In genomic region chr5:107548444-107548843, GRCm38 (mm10) we compare ENCODE assay signal across 25 mouse cellular contexts. TPM values are rescaled to one million over a fixed set of nuclear protein-coding genes. Genes with fewer than 3 reads are reported as not detected.
DNase-seq lines count a peak whose midpoint lies in the region; ATAC-seq and TF ChIP-seq lines count a peak whose summit lies in the region.
"Had no signal": no experiment of that assay in that cellular context is flagged by ENCODE, and none has a peak within 500 bp of the region (broad histone marks: within the 10 kb centered on the region; RNA-seq: fewer than 3 reads in every experiment).

No protein-coding gene starts in this region.

- H3K9ac ChIP-seq in liver, embryonic 12.5 days: peak overlapping the region; percentile 44; the same call in 1 of the 2 replicates
- H3K9ac ChIP-seq in liver, embryonic 11.5 days (ENCODE audit: low read depth, low read length): no peak overlapping the region
- no peak overlapping the region; the same call in 1 of the 2 replicates for H3K9ac ChIP-seq in liver, embryonic 14.5 days (replicated peaks)
- no peak overlapping the region for H3K9ac ChIP-seq in forebrain, embryonic 16.5 days (replicated peaks; ENCODE audit: low read depth, low read length)
- H3K9ac ChIP-seq: embryonic facial prominence, embryonic 12.5 days; forebrain, embryonic 13.5 days; hindbrain, embryonic 12.5 days had no signal

- TF ChIP-seq CTCF in liver, embryonic 14.5 days (IDR thresholded peaks at IDR 0.05; ENCODE audit: low read depth): no peak

- H3K36me3 ChIP-seq in liver, embryonic 12.5 days: peaks cover 18% of the 10 kb centered on the region
- H3K36me3 ChIP-seq in liver, embryonic 11.5 days (ENCODE audit: control insufficient read depth, insufficient read depth, low read length): peaks cover 5% of the 10 kb centered on the region
- H3K36me3 ChIP-seq in liver, embryonic 14.5 days (replicated peaks; ENCODE audit: control insufficient read depth, insufficient read depth, low read depth): no peaks in the 10 kb centered on the region
- H3K36me3 ChIP-seq in forebrain, embryonic 16.5 days (ENCODE audit: control insufficient read depth, insufficient read depth): no peaks in the 10 kb centered on the region

- H3K27me3 ChIP-seq in liver, embryonic 12.5 days (replicated peaks): no peaks in the 10 kb centered on the region
- no peaks in the 10 kb centered on the region for H3K27me3 ChIP-seq in liver, embryonic 11.5 days (replicated peaks; ENCODE audit: control insufficient read depth, insufficient read depth, low read length)
- no peaks in the 10 kb centered on the region; the same call in 1 of the 2 replicates for H3K27me3 ChIP-seq in liver, embryonic 14.5 days (ENCODE audit: control insufficient read depth, insufficient read depth, low read length)
- no peaks in the 10 kb centered on the region for H3K27me3 ChIP-seq in forebrain, embryonic 16.5 days (replicated peaks; ENCODE audit: control insufficient read depth, insufficient read depth, low read length)
- H3K27me3 ChIP-seq: embryonic facial prominence, embryonic 12.5 days; forebrain, embryonic 13.5 days; hindbrain, embryonic 12.5 days; Patski had no signal

- peaks cover 25% of the 10 kb centered on the region for H3K4me1 ChIP-seq in liver, embryonic 12.5 days
- H3K4me1 ChIP-seq in liver, embryonic 11.5 days (replicated peaks; ENCODE audit: control insufficient read depth, insufficient read depth, low read length): peaks cover 5% of the 10 kb centered on the region; the same call in 1 of the 2 replicates
- peaks cover 18% of the 10 kb centered on the region in 2 experiments for H3K4me1 ChIP-seq in liver, embryonic 14.5 days (replicated peaks; ENCODE audit: control insufficient read depth in 2 of 2, insufficient read depth in 2 of 2, low read length in 1 of 2)
- H3K4me1 ChIP-seq in forebrain, embryonic 16.5 days (replicated peaks; ENCODE audit: control insufficient read depth, insufficient read depth, low read length): no peaks in the 10 kb centered on the region
- H3K4me1 ChIP-seq: embryonic facial prominence, embryonic 12.5 days; forebrain, embryonic 13.5 days; hindbrain, embryonic 12.5 days had no signal

- 72% methylated on average over 3 of the region's 3 CpGs for WGBS in liver, embryonic 12.5 days (ENCODE audit: insufficient replicate concordance)
- WGBS in liver, embryonic 11.5 days: 76% methylated on average over 3 of the region's 3 CpGs
- 69% methylated on average over 3 of the region's 3 CpGs for WGBS in liver, embryonic 14.5 days (ENCODE audit: insufficient replicate concordance)
- WGBS in forebrain, embryonic 16.5 days: 91% methylated on average over 3 of the region's 3 CpGs

- no peak for DNase-seq in liver, embryonic 11.5 days (ENCODE audit: low spot score)
- peak; percentile 20 for DNase-seq in c-Kit-positive CD71-positive TER-119-negative erythroid progenitor cells, embryonic 14.5 days (ENCODE audit: low read depth)
- DNase-seq in liver, embryonic 14.5 days (ENCODE audit: low read depth in 3 of 3, low spot score in 3 of 3): no peak
- DNase-seq in adrenal gland, postnatal 14 days: no peak
- DNase-seq: adrenal gland, adult 2 months; adrenal gland, postnatal 36 days; cerebellum, adult 11-12 months; cerebellum, adult 9-10 months; cerebellum, postnatal 25 days; gastrocnemius, adult 2 months; gastrocnemius, postnatal 25 days; heart, postnatal 10 days; heart, postnatal 4 days had no signal

- peak overlapping the region; percentile 32 for H3K4me2 ChIP-seq in liver, embryonic 12.5 days
- H3K4me2 ChIP-seq in liver, embryonic 11.5 days: no peak overlapping the region
- peak overlapping the region; percentile 43; the same call in 1 of the 2 replicates for H3K4me2 ChIP-seq in liver, embryonic 14.5 days (ENCODE audit: low read depth)
- H3K4me2 ChIP-seq in forebrain, embryonic 16.5 days (ENCODE audit: low read length): no peak overlapping the region
- H3K4me2 ChIP-seq: embryonic facial prominence, embryonic 12.5 days; forebrain, embryonic 13.5 days; hindbrain, embryonic 12.5 days had no signal

- no peak overlapping the region for H3K4me3 ChIP-seq in liver, embryonic 12.5 days
- no peak overlapping the region for H3K4me3 ChIP-seq in liver, embryonic 11.5 days (ENCODE audit: low read depth, low read length)
- no peak overlapping the region for H3K4me3 ChIP-seq in liver, embryonic 14.5 days (ENCODE audit: insufficient read depth in 1 of 2, low read depth in 2 of 2, low read length in 2 of 2)
- no peak overlapping the region for H3K4me3 ChIP-seq in forebrain, embryonic 16.5 days (replicated peaks; ENCODE audit: low read length)
- H3K4me3 ChIP-seq: embryonic facial prominence, embryonic 12.5 days; forebrain, embryonic 13.5 days; gastrocnemius, adult 2 months; heart, embryonic 10.5 days; hindbrain, embryonic 12.5 days had no signal

- no peak for TF ChIP-seq EP300 in liver, embryonic 14.5 days (IDR thresholded peaks at IDR 0.05; ENCODE audit: low read depth)

- ATAC-seq in liver, embryonic 12.5 days: peak; percentile 43
- no peak; the same call in 1 of the 2 replicates for ATAC-seq in liver, embryonic 11.5 days (replicated peaks; ENCODE audit: low FRiP score)
- ATAC-seq in liver, embryonic 14.5 days (ENCODE audit: insufficient read depth): peak; percentile 57
- ATAC-seq in megakaryocyte-erythroid progenitor cell, adult 5-6 weeks (replicated peaks; ENCODE audit: low FRiP score, low TSS enrichment, poor library complexity, severe bottlenecking): 0 out of 2 replicates have a peak, but pooled peaks have one; percentile 40
- no peak for ATAC-seq in forebrain, embryonic 16.5 days
- ATAC-seq: activated CD4-positive, CD25-positive, alpha-beta regulatory T cell, adult 4 months; forebrain, embryonic 13.5 days; hindbrain, embryonic 16.5 days; Patski had no signal

- H3K27ac ChIP-seq in liver, embryonic 12.5 days: peak overlapping the region; percentile 83
- no peak overlapping the region for H3K27ac ChIP-seq in liver, embryonic 11.5 days (ENCODE audit: low read depth, low read length)
- peak overlapping the region; percentile 87 for H3K27ac ChIP-seq in liver, embryonic 14.5 days
- H3K27ac ChIP-seq in forebrain, embryonic 16.5 days (ENCODE audit: low read length): no peak overlapping the region
- H3K27ac ChIP-seq: embryonic facial prominence, embryonic 12.5 days; forebrain, embryonic 13.5 days; gastrocnemius, adult 2 months; heart, embryonic 10.5 days; hindbrain, embryonic 12.5 days had no signal

- H3K9me3 ChIP-seq in liver, embryonic 12.5 days (replicated peaks): no peaks in the 10 kb centered on the region
- no peaks in the 10 kb centered on the region for H3K9me3 ChIP-seq in liver, embryonic 11.5 days (ENCODE audit: control insufficient read depth, low read length)
- no peaks in the 10 kb centered on the region for H3K9me3 ChIP-seq in liver, embryonic 14.5 days (ENCODE audit: control insufficient read depth, low read length)
- no peaks in the 10 kb centered on the region for H3K9me3 ChIP-seq in forebrain, embryonic 16.5 days (ENCODE audit: control insufficient read depth, low read length)
- H3K9me3 ChIP-seq: embryonic facial prominence, embryonic 12.5 days; forebrain, embryonic 13.5 days; heart, embryonic 10.5 days; hindbrain, embryonic 12.5 days had no signal

RNA-seq across cellular contexts. Expression of gene 1700028K03Rik, which starts 13.9 kb away (rescaled TPM):
- 0.17 TPM in 2 replicates for polyA plus RNA-seq in liver, embryonic 12.5 days (2016; fragmentation: Nextera tagmentation; extraction: Ambion mirVana)
- polyA plus RNA-seq in liver, embryonic 11.5 days (2014; fragmentation: Nextera tagmentation; extraction: Ambion mirVana): 0.05 and 0.12 TPM in 2 replicates
- polyA plus RNA-seq in liver, embryonic 14.5 days (2012; rRNA removed): 0.01 TPM in 2 replicates
- polyA plus RNA-seq in liver, embryonic 14.5 days (2014; fragmentation: Nextera tagmentation; extraction: Ambion mirVana): not detected in 2 replicates
- 0.30 TPM in 1 of 2 replicates, not detected in the other for total RNA-seq in megakaryocyte-erythroid progenitor cell, adult 5-6 weeks (2014; fragmentation: Nextera tagmentation)
- not detected in 2 replicates for total RNA-seq in megakaryocyte-erythroid progenitor cell, adult 5-6 weeks (2017)
- not detected in 2 replicates for total RNA-seq in adrenal gland, postnatal 14 days (2021)
- polyA plus RNA-seq in forebrain, embryonic 16.5 days (2015; fragmentation: Nextera tagmentation; extraction: Ambion mirVana): 0.22 and 0.25 TPM in 2 replicates
- total RNA-seq: adrenal gland, adult 2 months; gastrocnemius, postnatal 25 days; granulocyte monocyte progenitor cell, adult 5-6 weeks; heart, postnatal 4 days had no signal
- polyA plus RNA-seq: C2C12 had no signal

RNA-seq across cellular contexts. Expression of gene Gm42669, which starts 41.0 kb away (rescaled TPM):
- 0.06 TPM in 1 of 2 replicates, not detected in the other for polyA plus RNA-seq in liver, embryonic 12.5 days (2016; fragmentation: Nextera tagmentation; extraction: Ambion mirVana)
- polyA plus RNA-seq in liver, embryonic 11.5 days (2014; fragmentation: Nextera tagmentation; extraction: Ambion mirVana): 0.27 and 0.44 TPM in 2 replicates
- 0.02 and 0.06 TPM in 2 replicates for polyA plus RNA-seq in liver, embryonic 14.5 days (2012; rRNA removed)
- polyA plus RNA-seq in liver, embryonic 14.5 days (2014; fragmentation: Nextera tagmentation; extraction: Ambion mirVana): 0.06 TPM in 1 of 2 replicates, not detected in the other
- 0.94 TPM in 1 of 2 replicates, not detected in the other for total RNA-seq in megakaryocyte-erythroid progenitor cell, adult 5-6 weeks (2014; fragmentation: Nextera tagmentation)
- total RNA-seq in megakaryocyte-erythroid progenitor cell, adult 5-6 weeks (2017): 0.84 and 1.3 TPM in 2 replicates
- not detected in 2 replicates for total RNA-seq in adrenal gland, postnatal 14 days (2021)
- polyA plus RNA-seq in forebrain, embryonic 16.5 days (2015; fragmentation: Nextera tagmentation; extraction: Ambion mirVana): 0.32 and 0.68 TPM in 2 replicates
- total RNA-seq: adrenal gland, adult 2 months; adrenal gland, postnatal 36 days; gastrocnemius, postnatal 25 days; heart, postnatal 10 days had no signal
- polyA plus RNA-seq: adrenal gland, adult 2 months had no signal

RNA-seq across cellular contexts. Expression of gene Rpap2, which starts 48.7 kb away (rescaled TPM):
- polyA plus RNA-seq in liver, embryonic 12.5 days (2016; fragmentation: Nextera tagmentation; extraction: Ambion mirVana): 9.1 and 10.6 TPM in 2 replicates
- polyA plus RNA-seq in liver, embryonic 11.5 days (2014; fragmentation: Nextera tagmentation; extraction: Ambion mirVana): 15.0 and 17.1 TPM in 2 replicates
- polyA plus RNA-seq in liver, embryonic 14.5 days (2012; rRNA removed): 1.4 and 2.6 TPM in 2 replicates
- 5.5 and 6.5 TPM in 2 replicates for polyA plus RNA-seq in liver, embryonic 14.5 days (2014; fragmentation: Nextera tagmentation; extraction: Ambion mirVana)
- total RNA-seq in megakaryocyte-erythroid progenitor cell, adult 5-6 weeks (2014; fragmentation: Nextera tagmentation): 11.7 and 12.8 TPM in 2 replicates
- total RNA-seq in megakaryocyte-erythroid progenitor cell, adult 5-6 weeks (2017): 23.7 and 24.3 TPM in 2 replicates
- total RNA-seq in adrenal gland, postnatal 14 days (2021): 13.2 and 21.2 TPM in 2 replicates
- 22.2 and 24.8 TPM in 2 replicates for polyA plus RNA-seq in forebrain, embryonic 16.5 days (2015; fragmentation: Nextera tagmentation; extraction: Ambion mirVana)

RNA-seq across cellular contexts. Expression of gene Glmn, which starts 49.2 kb away (rescaled TPM):
- polyA plus RNA-seq in liver, embryonic 12.5 days (2016; fragmentation: Nextera tagmentation; extraction: Ambion mirVana): 10.3 and 12.2 TPM in 2 replicates
- 20.6 and 22.7 TPM in 2 replicates for polyA plus RNA-seq in liver, embryonic 11.5 days (2014; fragmentation: Nextera tagmentation; extraction: Ambion mirVana)
- polyA plus RNA-seq in liver, embryonic 14.5 days (2012; rRNA removed): 1.6 and 3.1 TPM in 2 replicates
- polyA plus RNA-seq in liver, embryonic 14.5 days (2014; fragmentation: Nextera tagmentation; extraction: Ambion mirVana): 5.7 and 6.2 TPM in 2 replicates
- 5.5 and 20.0 TPM in 2 replicates for total RNA-seq in megakaryocyte-erythroid progenitor cell, adult 5-6 weeks (2014; fragmentation: Nextera tagmentation)
- total RNA-seq in megakaryocyte-erythroid progenitor cell, adult 5-6 weeks (2017): 15.3 and 15.8 TPM in 2 replicates
- 8.9 and 11.3 TPM in 2 replicates for total RNA-seq in adrenal gland, postnatal 14 days (2021)
- polyA plus RNA-seq in forebrain, embryonic 16.5 days (2015; fragmentation: Nextera tagmentation; extraction: Ambion mirVana): 33.2 and 34.1 TPM in 2 replicates

Comparison
In these comparisons a context has a peak if more than half of its experiments do, and no peak if none do; other contexts are left out.
1. ATAC-seq: peak in liver, embryonic 12.5 days (single experiment), liver, embryonic 14.5 days (single experiment) and megakaryocyte-erythroid progenitor cell, adult 5-6 weeks (single experiment); none in liver, embryonic 11.5 days (single experiment) and forebrain, embryonic 16.5 days (single experiment).
2. H3K27ac ChIP-seq: peak in liver, embryonic 12.5 days (single experiment) and liver, embryonic 14.5 days (single experiment); none in liver, embryonic 11.5 days (single experiment) and forebrain, embryonic 16.5 days (single experiment).
3. H3K4me2 ChIP-seq: peak in liver, embryonic 12.5 days (single experiment) and liver, embryonic 14.5 days (single experiment); none in liver, embryonic 11.5 days (single experiment) and forebrain, embryonic 16.5 days (single experiment).